Mouse (Mus musculus): ENCODE data around the gene Xkrx. TPM values are rescaled to one million over a fixed set of nuclear protein-coding genes. Genes with fewer than 3 reads are reported as not detected.

The Xkrx gene
- 0.52 TPM for polyA plus RNA-seq (2014; fragmentation: Illumina TruSeq; extraction: RNeasy Lipid Tissue Mini Kit (QIAGEN cat#74804); ENCODE audit: low read depth, low replicate concordance)

DNA sequence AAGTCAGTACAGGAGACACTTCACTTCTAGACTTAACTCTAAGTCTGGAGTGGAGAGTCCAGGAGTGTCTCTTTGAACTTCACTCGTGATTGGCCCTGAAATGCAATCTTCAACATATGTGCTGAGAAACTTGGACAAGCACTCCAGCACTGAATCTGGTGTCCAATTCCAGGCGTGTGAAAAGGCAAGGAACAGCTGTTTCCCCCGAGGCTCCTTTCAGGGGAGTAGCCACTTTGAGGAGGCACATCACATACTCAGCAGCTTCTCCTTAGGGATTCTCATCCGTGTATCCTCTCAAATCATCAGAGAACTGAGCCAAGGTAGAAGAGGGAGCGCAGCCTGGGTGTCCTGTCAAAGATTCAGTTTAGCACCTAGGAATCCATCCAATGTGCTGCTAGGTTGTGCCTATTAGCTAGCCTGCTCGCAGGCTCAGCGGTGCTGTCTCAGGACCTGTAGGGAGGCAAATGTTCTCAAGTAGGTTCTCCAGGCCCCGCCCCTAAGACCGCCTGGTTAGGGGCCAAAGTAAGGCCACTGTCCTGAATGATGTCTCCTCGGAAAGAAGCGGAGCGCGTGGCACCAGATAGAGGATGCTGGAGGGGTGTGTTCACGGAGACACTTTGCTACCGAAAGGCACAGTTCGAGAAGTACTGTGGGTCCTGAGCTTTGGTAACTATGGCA is at the start of gene Xkrx:
Gene Xkrx (minus strand): TSS at position 34 of the 678 bp plus-strand sequence.

DNA sequence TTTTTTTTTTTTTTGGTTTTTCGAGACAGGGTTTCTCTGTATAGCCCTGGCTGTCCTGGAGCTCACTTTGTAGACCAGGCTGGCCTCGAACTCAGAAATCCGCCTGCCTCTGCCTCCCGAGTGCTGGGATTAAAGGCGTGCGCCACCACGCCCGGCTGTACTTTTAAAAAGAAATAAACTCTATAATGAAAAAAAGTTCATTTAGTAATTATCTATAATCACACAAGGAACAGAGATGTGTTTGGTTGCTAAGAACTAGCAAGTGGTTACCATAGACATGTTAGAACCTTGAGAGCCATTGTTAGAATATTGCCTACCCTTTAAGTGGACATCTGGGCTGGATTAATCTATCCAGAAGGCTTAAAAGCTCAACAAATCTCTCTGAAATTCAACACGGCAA is 25.3 kb upstream of the Xkrx start, which contains the start of gene Arl13a:
Gene Arl13a (plus strand): TSS at position 301 of the 400 bp plus-strand sequence.

Other genes starting within 250 kb of the Xkrx start
- gene Sytl4, start 180.3 kb downstream of the Xkrx start, polyA plus RNA-seq (2014; fragmentation: Illumina TruSeq; extraction: RNeasy Lipid Tissue Mini Kit (QIAGEN cat#74804); ENCODE audit: low read depth, low replicate concordance): 18.4 TPM
- 70.4 TPM for gene Cstf2, start 102.9 kb downstream of the Xkrx start, polyA plus RNA-seq (2014; fragmentation: Illumina TruSeq; extraction: RNeasy Lipid Tissue Mini Kit (QIAGEN cat#74804); ENCODE audit: low read depth, low replicate concordance)
- gene Arl13a, start 25.4 kb upstream of the Xkrx start, polyA plus RNA-seq (2014; fragmentation: Illumina TruSeq; extraction: RNeasy Lipid Tissue Mini Kit (QIAGEN cat#74804); ENCODE audit: low read depth, low replicate concordance): not detected
- gene Nox1, start 59.9 kb upstream of the Xkrx start, polyA plus RNA-seq (2014; fragmentation: Illumina TruSeq; extraction: RNeasy Lipid Tissue Mini Kit (QIAGEN cat#74804); ENCODE audit: low read depth, low replicate concordance): not detected
- gene Trmt2b, start 114.9 kb upstream of the Xkrx start, polyA plus RNA-seq (2014; fragmentation: Illumina TruSeq; extraction: RNeasy Lipid Tissue Mini Kit (QIAGEN cat#74804); ENCODE audit: low read depth, low replicate concordance): 68.2 TPM
- gene Tmem35a, start 133.1 kb upstream of the Xkrx start, polyA plus RNA-seq (2014; fragmentation: Illumina TruSeq; extraction: RNeasy Lipid Tissue Mini Kit (QIAGEN cat#74804); ENCODE audit: low read depth, low replicate concordance): 1,214 TPM
- gene Cenpi, start 146.0 kb upstream of the Xkrx start, polyA plus RNA-seq (2014; fragmentation: Illumina TruSeq; extraction: RNeasy Lipid Tissue Mini Kit (QIAGEN cat#74804); ENCODE audit: low read depth, low replicate concordance): 6.3 TPM
- 0.41 TPM for gene Drp2, start 242.5 kb upstream of the Xkrx start, polyA plus RNA-seq (2014; fragmentation: Illumina TruSeq; extraction: RNeasy Lipid Tissue Mini Kit (QIAGEN cat#74804); ENCODE audit: low read depth, low replicate concordance)

Data from adrenal gland, adult 10 weeks (tissue).